Mouse (Mus musculus) megakaryocyte, adult 5-6 weeks (primary cell): Measurements from ENCODE around the gene Fam184a. TPM values are rescaled to one million over a fixed set of nuclear protein-coding genes. Genes with fewer than 3 reads are reported as not detected.

Experiments used
- ATAC-seq: 2 replicates; pipeline ENCODE4 v1.8.0; 2016; ENCODE audit warnings: mild to moderate bottlenecking, inconsistent platforms; ENCODE audit not compliant: poor library complexity, severe bottlenecking
- total RNA-seq, 2 experiments: library from RNA; stranded (forward) in 1 of 2; stranded (reverse) in 1 of 2; fragments of 153-499, 151-499 nt in 1 of 2; fragments of 221-1000, 200-1000 nt in 1 of 2; gene quantifications; 2 replicates each; pipeline versions ENCODE4 v1.2.3 to v1.2.4; 2015 to 2017

Gene Fam184a
- total RNA-seq (2015) (0.48 TPM in 1 of 2 replicates, not detected in the other), total RNA-seq (2017) (0.40 TPM in 1 of 2 replicates, not detected in the other)

- ATAC-seq: peak; percentile 82
Measured at GRCm38 (mm10) chr10:53750955-53751652, at the start of gene Fam184a. TSS of gene Fam184a (minus strand) at chr10:53751123.

DNA sequence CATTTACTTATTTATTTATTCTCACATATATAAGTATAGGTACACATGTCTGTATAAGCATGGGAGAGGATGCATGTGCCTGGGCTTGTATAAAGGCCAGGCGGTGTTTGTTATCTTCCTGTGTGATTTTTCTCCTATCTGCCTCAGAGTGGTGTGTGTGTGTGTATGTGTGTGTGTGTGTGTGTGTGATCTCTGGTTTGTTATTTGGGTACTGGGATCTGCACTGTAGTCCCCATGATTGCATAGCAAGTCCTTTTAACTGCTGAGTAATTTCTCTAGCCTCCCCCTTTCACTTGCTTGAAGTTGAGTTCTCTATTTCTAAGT, 45.3 kb upstream of the Fam184a start:
- no peak for ATAC-seq

DNA sequence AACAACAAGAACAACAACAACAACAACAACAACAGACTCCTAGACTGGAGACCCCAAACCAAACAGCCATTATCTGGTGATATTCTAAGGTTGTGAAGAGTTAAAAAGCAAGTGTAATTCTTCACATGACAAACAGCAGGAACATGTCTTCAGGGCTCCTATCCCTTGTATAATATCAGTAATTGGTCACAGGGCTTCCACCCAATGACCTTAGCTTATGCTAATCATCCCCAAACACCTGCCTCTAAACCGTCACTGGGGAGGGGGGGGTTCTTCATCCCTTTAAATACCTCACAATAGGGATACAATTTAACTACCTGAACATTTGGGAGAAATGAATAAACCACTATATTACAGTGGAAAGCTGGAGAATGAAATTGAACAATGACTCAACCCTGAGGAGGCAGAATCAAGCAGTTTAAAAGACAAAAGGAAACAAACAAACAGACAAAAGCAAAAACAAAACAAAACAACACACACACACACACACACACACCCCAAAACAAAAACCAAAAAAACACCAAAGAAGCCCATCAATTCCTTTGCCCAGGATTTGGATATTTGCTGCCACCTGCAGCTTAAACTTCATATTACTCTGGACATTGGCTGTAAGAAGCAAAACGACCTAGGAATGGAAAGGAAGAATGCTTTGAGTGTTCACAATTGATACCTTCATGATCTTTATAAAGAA, 44.8 kb upstream of the Fam184a start:
- no peak for ATAC-seq

DNA sequence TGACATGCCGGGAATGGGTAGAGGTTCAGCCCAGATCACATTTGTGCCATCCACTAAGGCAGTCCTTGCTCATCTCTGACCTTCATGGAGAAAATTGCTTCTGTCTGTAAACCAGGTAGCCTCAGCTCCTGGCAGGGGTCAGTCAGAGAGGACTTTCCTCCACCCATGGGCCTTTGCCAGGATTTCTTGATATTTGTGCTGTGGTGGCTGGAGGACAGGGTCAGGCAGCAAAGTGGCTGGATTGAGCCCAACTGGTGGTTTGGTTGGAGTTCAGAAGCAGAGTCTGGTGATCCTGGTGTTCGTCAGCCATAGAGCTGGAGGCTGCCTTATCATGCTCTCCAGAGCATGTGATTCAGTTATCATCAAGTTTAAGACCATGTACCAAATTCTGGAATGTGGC, 40.4 kb upstream of the Fam184a start:
- ATAC-seq: no peak

- ATAC-seq: no peak
Measured at GRCm38 (mm10) chr10:53776591-53776990, 25.7 kb upstream of the Fam184a start.

DNA sequence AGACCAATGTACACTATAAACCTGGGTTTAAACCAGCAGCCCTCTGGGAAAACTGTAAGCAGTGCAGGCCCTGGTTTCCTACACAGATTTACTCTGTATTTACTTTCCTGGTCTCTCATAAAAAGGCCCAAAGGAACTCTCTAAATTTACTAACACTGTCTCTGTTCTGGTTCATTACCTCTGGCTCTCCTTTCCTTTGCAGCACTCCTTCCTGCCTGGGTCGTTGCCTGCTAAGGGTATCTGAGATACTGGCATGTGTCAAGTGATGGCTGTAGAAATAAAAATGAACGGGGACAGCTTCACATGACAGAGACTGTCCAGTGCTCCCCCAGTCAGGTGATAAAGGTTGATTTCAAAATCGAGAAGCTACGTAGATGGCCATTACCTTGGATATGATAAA, 21.8 kb upstream of the Fam184a start:
- no peak for ATAC-seq

DNA sequence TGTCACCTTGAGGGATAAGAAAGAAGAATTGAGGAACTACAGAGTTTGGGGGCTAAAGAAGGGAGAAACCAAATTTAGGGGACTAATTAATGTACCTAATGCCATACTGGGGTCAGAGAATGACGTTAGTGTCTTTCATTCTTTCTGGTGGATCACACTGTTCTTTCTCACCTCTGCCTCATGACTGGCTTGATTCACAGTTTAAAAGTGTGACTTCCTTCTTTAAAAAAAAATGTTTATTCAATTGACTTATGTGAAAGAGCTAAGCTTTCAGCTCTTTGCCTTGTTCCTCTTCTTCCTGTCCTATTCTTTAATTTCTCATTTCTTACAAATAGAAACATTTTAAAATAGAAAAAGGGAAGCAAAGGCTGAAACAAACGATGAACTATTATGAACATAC, 20.6 kb upstream of the Fam184a start:
- ATAC-seq: peak; percentile 77

DNA sequence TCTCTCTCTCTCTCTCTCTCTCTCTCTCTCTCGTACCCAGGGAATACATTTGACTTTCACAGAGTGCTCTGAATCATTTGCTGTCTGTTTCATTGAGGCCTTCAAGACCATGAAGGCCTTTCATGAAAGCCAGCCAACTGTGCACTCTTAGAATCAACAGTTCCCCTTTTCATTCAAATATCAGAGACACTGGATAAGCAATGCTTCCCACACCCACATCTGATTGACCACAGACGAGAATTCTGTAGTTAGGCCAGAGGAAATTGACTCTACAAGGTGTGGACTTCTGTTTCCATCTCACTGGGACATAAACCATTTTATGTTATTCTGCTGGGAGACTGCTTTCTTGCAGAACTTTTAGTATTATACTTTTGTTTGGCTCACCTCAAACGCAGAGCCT, 17.8 kb upstream of the Fam184a start:
- ATAC-seq: no peak

DNA sequence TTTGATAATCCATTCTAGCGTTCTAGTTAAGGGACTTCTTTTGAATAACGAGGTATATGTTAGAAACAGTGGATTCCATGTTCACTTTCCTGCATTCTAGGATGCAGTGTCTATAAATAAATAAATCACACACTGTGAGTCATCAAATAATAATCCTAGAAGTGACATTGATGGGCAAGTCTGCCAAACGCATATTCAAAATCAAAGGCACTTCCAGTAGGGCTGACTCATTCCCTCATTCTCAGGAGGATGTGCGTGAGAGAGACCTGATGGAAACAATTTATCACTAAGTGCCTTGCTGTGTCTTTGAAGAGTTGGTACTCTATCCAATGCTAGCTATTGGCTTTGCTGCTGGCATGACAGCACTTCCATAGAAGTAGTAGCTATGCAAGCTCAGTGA, 14.5 kb upstream of the Fam184a start:
- ATAC-seq: no peak

- no peak for ATAC-seq
Measured at GRCm38 (mm10) chr10:53752723-53753122, 1.8 kb upstream of the Fam184a start.

DNA sequence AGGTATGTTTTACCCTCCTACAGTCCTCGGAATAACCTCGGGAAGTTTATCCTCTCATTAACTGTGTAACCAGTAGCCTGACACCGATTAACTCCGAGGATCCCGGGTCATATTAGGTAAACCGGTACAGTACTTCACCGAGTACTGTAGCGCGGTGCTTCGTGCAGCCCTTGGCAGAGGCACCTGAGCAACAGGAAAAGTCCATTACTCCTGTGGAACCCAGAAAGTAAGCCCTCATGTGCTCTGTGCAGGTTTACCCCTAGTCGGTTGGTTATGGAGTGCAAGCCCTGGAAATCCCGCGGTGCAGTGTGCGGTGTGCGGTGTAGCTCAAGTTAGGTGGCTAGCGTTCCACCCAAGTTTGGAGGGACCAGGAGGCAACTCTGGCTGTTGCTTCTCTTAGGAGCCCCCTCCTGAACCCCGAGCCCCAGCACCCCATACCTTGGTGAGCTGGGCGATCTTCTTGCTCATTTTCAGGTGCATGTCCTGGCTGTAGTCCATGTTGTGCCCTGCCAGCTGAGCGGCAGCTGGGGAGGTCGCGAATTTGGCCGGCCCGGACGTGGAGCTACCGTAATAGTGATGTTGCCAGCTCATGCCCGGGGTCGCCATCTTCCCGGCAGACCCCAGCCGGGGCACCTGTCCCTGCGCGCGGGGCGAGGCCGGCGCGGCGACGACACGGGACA, 508 bp downstream of the Fam184a start:
- peak; percentile 17; the same call in 1 of the 2 replicates for ATAC-seq

GRCm38 (mm10) chr10:53746039-53746438, 4.9 kb downstream of the Fam184a start:
- ATAC-seq: no peak

GRCm38 (mm10) chr10:53742961-53743360, 8.0 kb downstream of the Fam184a start:
- no peak for ATAC-seq

GRCm38 (mm10) chr10:53740014-53740413, 10.9 kb downstream of the Fam184a start:
- ATAC-seq: no peak

DNA sequence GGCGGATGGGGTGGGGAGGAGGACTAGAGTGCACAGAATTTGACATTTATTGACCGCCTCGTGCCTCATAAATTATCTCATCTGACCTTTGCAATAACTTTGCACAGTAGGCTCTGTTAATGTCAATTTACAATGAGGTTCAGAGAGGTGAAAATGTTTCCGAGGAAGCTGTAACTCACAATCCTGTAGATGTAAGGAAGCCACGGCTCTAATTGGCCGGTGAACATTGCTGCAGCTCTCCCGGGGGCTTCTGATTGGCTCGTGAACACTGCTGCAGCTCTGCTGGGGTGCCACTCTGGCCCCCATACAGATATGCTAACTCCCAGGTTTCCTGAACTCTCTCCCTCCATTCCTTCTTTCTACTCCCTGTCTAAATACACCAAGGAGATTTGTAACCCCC, 12.1 kb downstream of the Fam184a start:
- no peak for ATAC-seq

- ATAC-seq: no peak
Measured at GRCm38 (mm10) chr10:53735201-53735865, 15.6 kb downstream of the Fam184a start.

- no peak for ATAC-seq
Measured at GRCm38 (mm10) chr10:53732324-53732723, 18.6 kb downstream of the Fam184a start.

- ATAC-seq: no peak
Measured at GRCm38 (mm10) chr10:53728883-53729282, 22.0 kb downstream of the Fam184a start.

- ATAC-seq: no peak
Measured at GRCm38 (mm10) chr10:53725301-53725700, 25.6 kb downstream of the Fam184a start.

GRCm38 (mm10) chr10:53704516-53704915, 46.4 kb downstream of the Fam184a start:
- ATAC-seq: no peak

GRCm38 (mm10) chr10:53698531-53698930, 52.4 kb downstream of the Fam184a start:
- ATAC-seq: no peak
